Mouse (Mus musculus) forebrain, postnatal 0 days (tissue): ENCODE data around the gene Bptf. TPM values are rescaled to one million over a fixed set of nuclear protein-coding genes. Genes with fewer than 3 reads are reported as not detected.
"Not testable (repeated sequence)": the region's sequence is repeated elsewhere in the genome, so short reads cannot be mapped to it uniquely, and the experiment has no call there.

ENCODE experiments used
- ATAC-seq: fragments of 200-750 bp; cut with Nextera tagmentation; 2 replicates; pipeline ENCODE4 v1.8.0; 2017; ENCODE audit warnings: mild to moderate bottlenecking, moderate library complexity
- DNase-seq: peaks from one replicate; pipeline ENCODE4 v3.0.0-alpha.2; 2015
- H3K27ac ChIP-seq: fragments of 300-500 bp; sonication (generic); 2 replicates; pipeline ENCODE4 v1.5.1; 2014; ENCODE audit warnings: low read depth, mild to moderate bottlenecking, antibody characterized with exemption, low read length, moderate library complexity, mixed read lengths
- H3K27me3 ChIP-seq: fragments of 300-500 bp; sonication (generic); 2 replicates; pipeline ENCODE4 v1.6.1; 2014; ENCODE audit warnings: mild to moderate bottlenecking, low read length, mixed read lengths; ENCODE audit not compliant: insufficient read depth
- H3K36me3 ChIP-seq: fragments of 300-500 bp; sonication (generic); 2 replicates; pipeline ENCODE4 v1.6.1; 2014; ENCODE audit warnings: mild to moderate bottlenecking, moderate library complexity; ENCODE audit not compliant: insufficient read depth
- H3K4me1 ChIP-seq: fragments of 300-500 bp; sonication (generic); 2 replicates; pipeline ENCODE4 v1.6.1; 2014; ENCODE audit warnings: antibody characterized with exemption; ENCODE audit not compliant: insufficient read depth
- H3K4me2 ChIP-seq: fragments of 300-500 bp; sonication (generic); 2 replicates; pipeline ENCODE4 v1.6.1; 2014; ENCODE audit warnings: low read depth, mild to moderate bottlenecking, moderate library complexity
- H3K4me3 ChIP-seq: fragments of 300-500 bp; sonication (generic); 2 replicates; pipeline ENCODE4 v1.5.1; 2014; ENCODE audit warnings: low read depth, low read length, mixed read lengths
- H3K9ac ChIP-seq: fragments of 300-500 bp; sonication (generic); 2 replicates; pipeline ENCODE4 v1.6.1; 2014; ENCODE audit warnings: mild to moderate bottlenecking
- H3K9me3 ChIP-seq: fragments of 300-500 bp; sonication (generic); 2 replicates; pipeline ENCODE4 v1.6.1; 2016; ENCODE audit warnings: low read length
- CTCF ChIP-seq: sonication (generic); IDR thresholded peaks from 2 replicates; pipeline ENCODE4 v1.5.1; 2016; ENCODE audit warnings: antibody characterized with exemption, control low read depth, low read depth
- WGBS: fragments of 180-500 bp; shearing (Covaris S2); extraction: QIAGEN DNeasy Blood & Tissue Kit; methylation state at CpG from one replicate; pipeline ENCODE4 v1.1.7; 2014; 5-methylcytosine and 5-hydroxymethylcytosine counted together
- polyA plus RNA-seq: library from polyadenylated mRNA; unstranded; fragments of >200 nt; fragmentation: Nextera tagmentation; extraction: Ambion mirVana; gene quantifications from 2 replicates; pipeline ENCODE4 v1.2.1, GENCODE M21; 2015
- total RNA-seq: library from RNA; depleted of rRNA; stranded (reverse); fragments of >200 nt; gene quantifications from 2 replicates; pipeline ENCODE4 v1.2.3, GENCODE M21; 2014

Gene Bptf
- total and polyA plus RNA-seq, 2 experiments from 2014 or later: 17.2 to 52.6 TPM

- TF ChIP-seq CTCF: peak; percentile 52
- H3K9ac ChIP-seq: no peak overlapping the region
- no peak overlapping the region for H3K4me2 ChIP-seq
- no peak for ATAC-seq
- H3K27ac ChIP-seq: no peak overlapping the region
- no peak for DNase-seq
- WGBS: 80% methylated on average over 7 of the region's 7 CpGs
- no peak overlapping the region for H3K4me3 ChIP-seq
- H3K36me3 ChIP-seq: no peaks in the 10 kb centered on the region
- no peaks in the 10 kb centered on the region for H3K9me3 ChIP-seq
- no peaks in the 10 kb centered on the region for H3K4me1 ChIP-seq
- H3K27me3 ChIP-seq: no peaks in the 10 kb centered on the region
These were observed 19.9 kb upstream of the Bptf start for GRCm38 (mm10) chr11:107151809-107152208.

GRCm38 (mm10) chr11:107143956-107144355, 12.0 kb upstream of the Bptf start:
- not testable (repeated sequence) for H3K4me2 ChIP-seq, H3K4me3 ChIP-seq, H3K27me3 ChIP-seq, ATAC-seq, H3K9ac ChIP-seq, H3K9me3 ChIP-seq, DNase-seq, H3K27ac ChIP-seq, H3K4me1 ChIP-seq, H3K36me3 ChIP-seq
- 97% methylated on average over 11 of the region's 11 CpGs for WGBS

DNA sequence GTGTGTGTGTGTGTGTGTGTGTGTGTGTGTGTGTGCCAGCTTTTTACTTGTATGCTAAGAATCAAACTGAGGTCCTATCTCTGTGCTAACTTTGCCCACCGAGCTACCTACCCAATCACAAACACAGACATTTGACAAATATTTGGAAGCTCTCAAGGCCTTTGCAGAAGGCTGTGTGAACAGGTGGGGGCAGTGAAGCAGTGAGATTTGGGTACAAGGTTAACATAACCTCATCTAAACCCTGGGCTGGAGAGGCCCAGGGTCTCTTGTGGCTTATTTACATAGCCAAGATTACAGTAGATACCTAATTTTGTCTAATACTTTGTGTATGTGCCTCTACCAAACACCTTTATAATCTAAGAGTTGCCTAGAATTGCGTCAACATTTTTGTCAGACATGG, 10.5 kb upstream of the Bptf start:
- Histone ChIP-seq H3K27me3 (no peaks in the 10 kb centered on the region), H3K27ac (no peak overlapping the region), H3K36me3 (no peaks in the 10 kb centered on the region), H3K4me1 (no peaks in the 10 kb centered on the region), H3K4me2 (no peak overlapping the region), H3K9ac (no peak overlapping the region), H3K9me3 (no peaks in the 10 kb centered on the region), H3K4me3 (no peak overlapping the region)
- 90% methylated on average over 2 of the region's 2 CpGs for WGBS
- no peak for TF ChIP-seq CTCF
- ATAC-seq: no peak
- no peak for DNase-seq

DNA sequence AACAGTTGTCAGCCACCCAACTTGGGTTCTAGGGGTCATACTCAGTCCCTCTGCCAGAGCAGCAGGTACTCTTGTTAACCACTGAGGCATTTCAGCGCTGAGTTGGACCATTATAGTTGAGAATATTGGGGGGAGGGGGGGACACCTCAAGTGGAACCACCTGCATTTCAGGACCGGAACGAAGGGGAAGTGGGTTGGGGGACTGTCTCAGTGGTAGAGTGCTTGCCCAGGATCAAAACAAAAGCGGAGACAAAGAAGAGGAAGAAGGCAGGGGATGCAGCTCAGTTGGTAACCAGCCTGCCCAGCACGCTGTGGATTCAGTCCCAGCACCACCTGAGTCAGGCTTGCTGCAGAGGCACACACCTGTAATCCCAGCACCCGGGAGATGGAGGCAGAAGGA, 8.8 kb upstream of the Bptf start:
- whole genome bisulfite sequencing: 23% methylated on average over 6 of the region's 6 CpGs
- Histone ChIP-seq H3K36me3 (no peaks in the 10 kb centered on the region), H3K27ac (no peak overlapping the region), H3K9me3 (no peaks in the 10 kb centered on the region), H3K4me2 (no peak overlapping the region), H3K9ac (no peak overlapping the region), H3K4me3 (no peak overlapping the region), H3K4me1 (no peaks in the 10 kb centered on the region), H3K27me3 (no peaks in the 10 kb centered on the region)
- ATAC-seq (no peak), DNase-seq (no peak)
- no peak for TF ChIP-seq CTCF

DNA sequence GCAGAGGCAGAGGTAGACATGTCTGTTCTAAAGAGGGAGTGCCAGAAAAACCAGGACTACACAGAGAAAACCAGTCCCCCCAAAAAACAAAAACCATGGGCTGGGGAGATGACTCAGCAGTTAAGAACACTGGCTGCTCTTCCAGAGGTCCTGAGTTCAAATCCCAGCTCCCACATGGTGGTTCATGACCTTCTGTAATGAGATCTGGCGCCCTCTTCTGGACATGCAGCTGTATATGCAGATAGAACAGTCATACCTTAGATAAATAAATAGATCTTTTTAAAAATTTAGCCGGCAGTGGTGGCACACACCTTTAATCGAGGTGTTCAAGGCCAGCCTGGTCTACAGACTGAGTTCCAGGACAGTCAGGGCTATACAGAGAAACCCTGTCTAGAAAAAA, 6.7 kb upstream of the Bptf start:
- Histone ChIP-seq H3K27me3 (no peaks in the 10 kb centered on the region), H3K4me3 (no peak overlapping the region), H3K9ac (no peak overlapping the region), H3K4me1 (no peaks in the 10 kb centered on the region), H3K27ac (no peak overlapping the region), H3K9me3 (no peaks in the 10 kb centered on the region), H3K36me3 (no peaks in the 10 kb centered on the region), H3K4me2 (no peak overlapping the region)
- ATAC-seq: no peak
- DNase-seq: no peak
- peak; percentile 33 for TF ChIP-seq CTCF
- 72% methylated on average over 3 of the region's 3 CpGs for WGBS

GRCm38 (mm10) chr11:107137593-107137992, 5.7 kb upstream of the Bptf start:
- Histone ChIP-seq H3K9me3 (no peaks in the 10 kb centered on the region), H3K4me1 (no peaks in the 10 kb centered on the region), H3K4me3 (no peak overlapping the region), H3K27me3 (no peaks in the 10 kb centered on the region), H3K9ac (no peak overlapping the region), H3K36me3 (no peaks in the 10 kb centered on the region), H3K4me2 (no peak overlapping the region), H3K27ac (no peak overlapping the region)
- ATAC-seq (no peak), DNase-seq (no peak)
- 95% methylated on average over 6 of the region's 6 CpGs for WGBS
- no peak for TF ChIP-seq CTCF

DNA sequence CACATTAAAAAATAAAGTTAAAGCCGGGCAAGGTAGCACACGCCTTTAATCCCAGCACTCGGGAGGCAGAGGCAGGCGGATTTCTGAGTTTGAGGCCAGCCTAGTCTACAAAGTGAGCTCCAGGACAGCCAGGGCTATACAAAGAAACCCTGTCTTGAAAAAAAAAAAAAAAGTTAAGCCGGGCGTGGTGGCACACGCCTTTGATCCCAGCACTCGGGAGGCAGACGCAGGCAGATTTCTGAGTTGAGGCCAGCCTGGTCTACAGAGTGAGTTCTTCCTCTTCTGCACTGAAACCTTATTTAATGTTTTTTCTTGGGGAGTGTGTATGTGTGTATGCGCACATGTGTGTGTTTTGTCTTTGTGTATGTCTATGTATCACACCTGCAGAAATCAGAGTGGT, 4.5 kb upstream of the Bptf start:
- ATAC-seq: not testable (repeated sequence)

GRCm38 (mm10) chr11:107135741-107136140, 3.8 kb upstream of the Bptf start:
- H3K4me3 ChIP-seq: no peak overlapping the region
- no peaks in the 10 kb centered on the region for H3K4me1 ChIP-seq
- no peaks in the 10 kb centered on the region for H3K27me3 ChIP-seq
- ATAC-seq (no peak), DNase-seq (no peak)
- TF ChIP-seq CTCF: no peak
- 51% methylated on average over 3 of the region's 3 CpGs for whole genome bisulfite sequencing
- H3K9ac ChIP-seq: no peak overlapping the region
- H3K4me2 ChIP-seq: no peak overlapping the region
- no peak overlapping the region for H3K27ac ChIP-seq
- no peaks in the 10 kb centered on the region for H3K9me3 ChIP-seq
- H3K36me3 ChIP-seq: no peaks in the 10 kb centered on the region

More for the DNA sequence above, 4.5 kb upstream of the Bptf start:
- DNase-seq, H3K4me1 ChIP-seq, H3K9me3 ChIP-seq, H3K9ac ChIP-seq, H3K4me2 ChIP-seq, H3K36me3 ChIP-seq, H3K27me3 ChIP-seq, H3K27ac ChIP-seq, H3K4me3 ChIP-seq: not testable (repeated sequence)
- WGBS: 95% methylated on average over 10 of the region's 10 CpGs
